Mouse (Mus musculus) hindbrain, embryonic 14.5 days (tissue): ENCODE results near the gene Dync1i2. TPM values are rescaled to one million over a fixed set of nuclear protein-coding genes. Genes with fewer than 3 reads are reported as not detected.
A peak's percentile ranks its signal among the peaks of the same experiment; 100 is the strongest.

Experiments
- ATAC-seq: fragments of 200-750 bp; cut with Nextera tagmentation; 2 replicates; pipeline ENCODE4 v1.8.0; 2017; ENCODE audit warnings: moderate number of reproducible peaks, mild to moderate bottlenecking, moderate TSS enrichment, moderate library complexity; ENCODE audit not compliant: low FRiP score
- DNase-seq: peaks from one replicate; pipeline ENCODE4 v3.0.0-alpha.2; 2015; ENCODE audit warnings: low spot score
- H3K27ac ChIP-seq: fragments of 300-500 bp; sonication (generic); 2 replicates; pipeline ENCODE4 v1.5.1; 2014; ENCODE audit warnings: mild to moderate bottlenecking, moderate library complexity
- H3K27me3 ChIP-seq: fragments of 300-500 bp; sonication (generic); 2 replicates; pipeline ENCODE4 v1.6.1; 2014; ENCODE audit warnings: mild to moderate bottlenecking, low read length, mixed read lengths; ENCODE audit not compliant: control insufficient read depth, insufficient read depth
- H3K36me3 ChIP-seq: fragments of 300-500 bp; sonication (generic); replicated peaks from 2 replicates; pipeline ENCODE4 v1.6.1; 2014; ENCODE audit not compliant: control insufficient read depth, insufficient read depth
- H3K4me1 ChIP-seq: fragments of 300-500 bp; sonication (generic); replicated peaks from 2 replicates; pipeline ENCODE4 v1.6.1; 2014; ENCODE audit warnings: antibody characterized with exemption, low read length, mixed read lengths; ENCODE audit not compliant: control insufficient read depth, insufficient read depth
- H3K4me2 ChIP-seq: fragments of 300-500 bp; sonication (generic); replicated peaks from 2 replicates; pipeline ENCODE4 v1.6.1; 2014; ENCODE audit warnings: mild to moderate bottlenecking, moderate library complexity
- H3K4me3 ChIP-seq: fragments of 300-500 bp; sonication (generic); replicated peaks from 2 replicates; pipeline ENCODE4 v1.5.1; 2014; ENCODE audit warnings: mild to moderate bottlenecking, low read length
- H3K9ac ChIP-seq: fragments of 300-500 bp; sonication (generic); 2 replicates; pipeline ENCODE4 v1.6.1; 2014
- H3K9me3 ChIP-seq: fragments of 300-500 bp; sonication (generic); 2 replicates; pipeline ENCODE4 v1.6.1; 2016; ENCODE audit warnings: low read length; ENCODE audit not compliant: control insufficient read depth
- WGBS: fragments of 180-500 bp; shearing (Covaris S2); extraction: QIAGEN DNeasy Blood & Tissue Kit; methylation state at CpG from one replicate; pipeline ENCODE4 v1.1.7; 2014; 5-methylcytosine and 5-hydroxymethylcytosine counted together
- polyA plus RNA-seq: library from polyadenylated mRNA; unstranded; fragments of >200 nt; fragmentation: Nextera tagmentation; extraction: Ambion mirVana; gene quantifications from 2 replicates; pipeline ENCODE4 v1.2.1, GENCODE M21; 2014

Dync1i2 gene
- polyA plus RNA-seq, 1 experiment from 2014 or later: 224 TPM

GRCm38 (mm10) chr2:71179716-71180115 is 31.8 kb upstream of the Dync1i2 start:
- DNase-seq (no peak), ATAC-seq (no peak)
- Histone ChIP-seq H3K27me3 (no peaks in the 10 kb centered on the region), H3K4me2 (no peak overlapping the region), H3K9ac (no peak overlapping the region), H3K36me3 (no peaks in the 10 kb centered on the region), H3K27ac (no peak overlapping the region), H3K9me3 (0 out of 2 replicates have a peak, but pooled peaks cover 2% of the 10 kb centered on the region), H3K4me1 (no peaks in the 10 kb centered on the region), H3K4me3 (no peak overlapping the region)
- WGBS: 92% methylated on average over 10 of the region's 10 CpGs

GRCm38 (mm10) chr2:71180566-71181217 is 30.8 kb upstream of the Dync1i2 start:
- 0 out of 2 replicates have a peak, but pooled peaks cover 2% of the 10 kb centered on the region for H3K9me3 ChIP-seq
- H3K9ac ChIP-seq: no peak overlapping the region
- no peak overlapping the region for H3K27ac ChIP-seq
- DNase-seq (no peak), ATAC-seq (no peak)
- H3K36me3 ChIP-seq: no peaks in the 10 kb centered on the region
- 74% methylated on average over 8 of the region's 8 CpGs for WGBS
- H3K4me1 ChIP-seq: no peaks in the 10 kb centered on the region
- no peak overlapping the region for H3K4me3 ChIP-seq
- H3K27me3 ChIP-seq: no peaks in the 10 kb centered on the region
- no peak overlapping the region for H3K4me2 ChIP-seq

- H3K27me3 ChIP-seq: no peaks in the 10 kb centered on the region
- H3K4me2 ChIP-seq: no peak overlapping the region
- H3K36me3 ChIP-seq: no peaks in the 10 kb centered on the region
- H3K9ac ChIP-seq: no peak overlapping the region
- no peaks in the 10 kb centered on the region for H3K9me3 ChIP-seq
- WGBS: 62% methylated on average over 3 of the region's 3 CpGs
- ATAC-seq: no peak
- H3K27ac ChIP-seq: no peak overlapping the region
- peaks cover 23% of the 10 kb centered on the region for H3K4me1 ChIP-seq
- DNase-seq: no peak
- H3K4me3 ChIP-seq: no peak overlapping the region
These were observed 23.6 kb upstream of the Dync1i2 start for GRCm38 (mm10) chr2:71187950-71188349.

GRCm38 (mm10) chr2:71188861-71189260 is 22.6 kb upstream of the Dync1i2 start:
- H3K9ac ChIP-seq: no peak overlapping the region
- ATAC-seq: no peak
- no peak for DNase-seq
- no peak overlapping the region for H3K4me2 ChIP-seq
- WGBS: 31% methylated on average over 2 of the region's 2 CpGs
- H3K27me3 ChIP-seq: no peaks in the 10 kb centered on the region
- H3K4me3 ChIP-seq: no peak overlapping the region
- no peaks in the 10 kb centered on the region for H3K9me3 ChIP-seq
- H3K36me3 ChIP-seq: no peaks in the 10 kb centered on the region
- no peak overlapping the region for H3K27ac ChIP-seq
- peaks cover 23% of the 10 kb centered on the region for H3K4me1 ChIP-seq

- H3K27ac ChIP-seq: peak overlapping the region; percentile 70
- peak; percentile 54 for DNase-seq
These were observed 19.9 kb upstream of the Dync1i2 start for GRCm38 (mm10) chr2:71191391-71192194.

GRCm38 (mm10) chr2:71192195-71192807 is 19.2 kb upstream of the Dync1i2 start:
- H3K27me3 ChIP-seq: no peaks in the 10 kb centered on the region
- WGBS: 42% methylated on average over 17 of the region's 17 CpGs
- no peak for ATAC-seq
- no peak overlapping the region for H3K4me3 ChIP-seq
- peak overlapping the region; percentile 70 for H3K27ac ChIP-seq
- H3K4me2 ChIP-seq: peak overlapping the region; percentile 49
- peaks cover 30% of the 10 kb centered on the region for H3K4me1 ChIP-seq
- H3K9me3 ChIP-seq: no peaks in the 10 kb centered on the region
- H3K9ac ChIP-seq: 0 out of 2 replicates have a peak overlapping the region, but pooled peaks have one; percentile 35
- H3K36me3 ChIP-seq: no peaks in the 10 kb centered on the region
- no peak for DNase-seq

More at GRCm38 (mm10) chr2:71191391-71192194, 19.9 kb upstream of the Dync1i2 start:
- WGBS: 15% methylated on average over 16 of the region's 16 CpGs
- Histone ChIP-seq H3K9ac (peak overlapping the region; percentile 35), H3K27me3 (no peaks in the 10 kb centered on the region), H3K9me3 (no peaks in the 10 kb centered on the region), H3K36me3 (no peaks in the 10 kb centered on the region), H3K4me2 (peak overlapping the region; percentile 49), H3K4me1 (peaks cover 30% of the 10 kb centered on the region), H3K4me3 (no peak overlapping the region; the same call in 1 of the 2 replicates)
- ATAC-seq: 0 out of 2 replicates have a peak, but pooled peaks have one; percentile 51

GRCm38 (mm10) chr2:71194137-71194960 is 17.2 kb upstream of the Dync1i2 start:
- DNase-seq (no peak), ATAC-seq (peak; percentile 51; the same call in 1 of the 2 replicates)
- Histone ChIP-seq H3K4me3 (no peak overlapping the region), H3K4me1 (peaks cover 30% of the 10 kb centered on the region), H3K27ac (no peak overlapping the region), H3K4me2 (no peak overlapping the region), H3K9ac (no peak overlapping the region), H3K36me3 (no peaks in the 10 kb centered on the region), H3K9me3 (no peaks in the 10 kb centered on the region), H3K27me3 (no peaks in the 10 kb centered on the region)
- 42% methylated on average over 10 of the region's 10 CpGs for WGBS

GRCm38 (mm10) chr2:71196947-71197346 is 14.6 kb upstream of the Dync1i2 start:
- DNase-seq (no peak), ATAC-seq (no peak)
- Histone ChIP-seq H3K27me3 (no peaks in the 10 kb centered on the region), H3K4me2 (no peak overlapping the region), H3K4me1 (peaks cover 13% of the 10 kb centered on the region; the same call in 1 of the 2 replicates), H3K9me3 (no peaks in the 10 kb centered on the region), H3K9ac (no peak overlapping the region), H3K27ac (no peak overlapping the region), H3K4me3 (no peak overlapping the region), H3K36me3 (no peaks in the 10 kb centered on the region)
- 79% methylated on average over 4 of the region's 4 CpGs for WGBS
